Comparison of ENCODE assay signal across 26 mouse cellular contexts in the genomic region with DNA sequence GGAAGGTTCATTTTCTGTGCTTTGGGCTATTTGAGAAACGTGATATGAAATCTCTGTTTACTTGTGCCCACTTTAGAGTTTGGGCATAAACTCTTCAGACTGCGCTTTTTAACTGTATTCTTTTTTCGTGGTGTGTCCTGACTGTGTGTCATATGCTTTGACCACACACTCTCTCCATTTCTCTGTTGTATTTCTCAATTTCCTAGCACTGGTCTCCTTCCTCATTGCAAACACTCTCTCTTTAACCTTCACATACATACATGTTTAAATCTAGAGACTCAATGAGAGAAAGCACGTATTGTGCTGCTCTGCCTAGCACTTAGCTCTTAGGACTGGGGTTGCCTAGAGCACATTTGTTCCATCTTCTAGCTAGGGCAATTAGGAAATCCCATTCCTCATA.
A peak's percentile ranks its signal among the peaks of the same experiment; 100 is the strongest.
DNase-seq lines count a peak whose midpoint lies in the region; ATAC-seq and TF ChIP-seq lines count a peak whose summit lies in the region.
"Had no signal": no experiment of that assay in that cellular context is flagged by ENCODE, and none has a peak within 500 bp of the region (broad histone marks: within the 10 kb centered on the region; RNA-seq: fewer than 3 reads in every experiment).

No protein-coding gene starts in this region.

- WGBS in liver, postnatal 0 days (ENCODE audit: insufficient replicate concordance) = 74% methylated on average over 4 of the region's 4 CpGs

- no peak overlapping the region for H3K4me3 ChIP-seq in liver, postnatal 0 days (ENCODE audit: low read depth, low read length)
- H3K4me3 ChIP-seq: embryonic facial prominence, embryonic 10.5 days; embryonic facial prominence, embryonic 12.5 days; forebrain, embryonic 13.5 days; forebrain, embryonic 15.5 days had no signal

- no peak for TF ChIP-seq CTCF in liver, postnatal 0 days (IDR thresholded peaks at IDR 0.05; ENCODE audit: low read depth)

- H3K27ac ChIP-seq in liver, postnatal 0 days (ENCODE audit: low read depth) = peak overlapping the region; percentile 29; the same call in 1 of the 2 replicates
- H3K27ac ChIP-seq: embryonic facial prominence, embryonic 12.5 days; forebrain, embryonic 13.5 days; forebrain, embryonic 15.5 days had no signal

- peak; percentile 72 for ATAC-seq in liver, postnatal 0 days
- 0 out of 2 replicates have a peak, but pooled peaks have one; percentile 39 for ATAC-seq in common myeloid progenitor, adult 5-6 weeks (replicated peaks; ENCODE audit: low read depth, poor library complexity, severe bottlenecking)
- ATAC-seq in hematopoietic stem cell, adult 5-6 weeks (replicated peaks in 1 of 2; ENCODE audit: insufficient read depth in 1 of 2, low FRiP score in 2 of 2, low TSS enrichment in 1 of 2, low read depth in 1 of 2, poor library complexity in 2 of 2, severe bottlenecking in 2 of 2) = peak; percentile 65 to 91; a peak in 3 of 4 replicates
- peak; percentile 100 for ATAC-seq in megakaryocyte progenitor cell, adult 5-6 weeks (replicated peaks; ENCODE audit: poor library complexity)
- ATAC-seq: activated CD4-positive, CD25-positive, alpha-beta regulatory T cell, adult 4 months; CD4-positive, CD25-positive, alpha-beta regulatory T cell, adult 4 months; forebrain, embryonic 13.5 days; forebrain, embryonic 15.5 days; Patski had no signal

- no peaks in the 10 kb centered on the region for H3K36me3 ChIP-seq in liver, postnatal 0 days (replicated peaks; ENCODE audit: insufficient read depth, low read length)
- H3K36me3 ChIP-seq: embryonic facial prominence, embryonic 10.5 days; embryonic facial prominence, embryonic 12.5 days; forebrain, embryonic 15.5 days; G1E had no signal

- DNase-seq in liver, postnatal 0 days = no peak
- no peak for DNase-seq in liver
- no peak for DNase-seq in embryo, embryonic 10.5 days (ENCODE audit: low spot score)
- DNase-seq in urinary bladder, adult 2 months (ENCODE audit: low spot score) = no peak
- no peak for DNase-seq in gastrocnemius, postnatal 10 days
- DNase-seq: adrenal gland, adult 8-10 months; adrenal gland, postnatal 14 days; adrenal gland, postnatal 36 days; B cell, adult 2 months; cerebellum, adult 11-12 months; cerebellum, adult 2 months; cerebellum, adult 9-10 months; cerebellum, postnatal 10 days; cerebellum, postnatal 25 days had no signal

- H3K4me2 ChIP-seq in liver, postnatal 0 days (ENCODE audit: low read depth, low read length) = peak overlapping the region; percentile 29; the same call in 1 of the 2 replicates
- H3K4me2 ChIP-seq: embryonic facial prominence, embryonic 12.5 days; forebrain, embryonic 13.5 days; forebrain, embryonic 15.5 days had no signal

- no peaks in the 10 kb centered on the region for H3K27me3 ChIP-seq in liver, postnatal 0 days (ENCODE audit: insufficient read depth, low read length)
- H3K27me3 ChIP-seq: CH12.LX; embryonic facial prominence, embryonic 12.5 days; forebrain, embryonic 13.5 days; forebrain, embryonic 15.5 days had no signal

- no peak overlapping the region for H3K9ac ChIP-seq in liver, postnatal 0 days (replicated peaks)
- H3K9ac ChIP-seq: embryonic facial prominence, embryonic 12.5 days; forebrain, embryonic 13.5 days; forebrain, embryonic 15.5 days had no signal

- no peaks in the 10 kb centered on the region for H3K4me1 ChIP-seq in liver, postnatal 0 days (ENCODE audit: insufficient read depth)
- H3K4me1 ChIP-seq: embryonic facial prominence, embryonic 10.5 days; embryonic facial prominence, embryonic 12.5 days; forebrain, embryonic 13.5 days; forebrain, embryonic 15.5 days had no signal

- no peaks in the 10 kb centered on the region for H3K9me3 ChIP-seq in liver, postnatal 0 days (ENCODE audit: low read length)
- H3K9me3 ChIP-seq: embryonic facial prominence, embryonic 12.5 days; forebrain, embryonic 13.5 days; forebrain, embryonic 15.5 days; G1E had no signal

- no peak for TF ChIP-seq EP300 in liver, postnatal 0 days (IDR thresholded peaks at IDR 0.05; ENCODE audit: low read depth)

Comparison
In these comparisons a context has a peak if more than half of its experiments do, and no peak if none do; other contexts are left out.
1. ATAC-seq: peak in every context shown above with its lines; median percentile 100 in megakaryocyte progenitor cell, adult 5-6 weeks; 78 in hematopoietic stem cell, adult 5-6 weeks; 72 in liver, postnatal 0 days; 39 in common myeloid progenitor, adult 5-6 weeks.